Mouse (Mus musculus): ENCODE results near the gene Kif2c. TPM values are rescaled to one million over a fixed set of nuclear protein-coding genes. Genes with fewer than 3 reads are reported as not detected.

The Kif2c gene
- total RNA-seq, 2 experiments from 2014 or later: 0.36 to 0.40 TPM

DNA sequence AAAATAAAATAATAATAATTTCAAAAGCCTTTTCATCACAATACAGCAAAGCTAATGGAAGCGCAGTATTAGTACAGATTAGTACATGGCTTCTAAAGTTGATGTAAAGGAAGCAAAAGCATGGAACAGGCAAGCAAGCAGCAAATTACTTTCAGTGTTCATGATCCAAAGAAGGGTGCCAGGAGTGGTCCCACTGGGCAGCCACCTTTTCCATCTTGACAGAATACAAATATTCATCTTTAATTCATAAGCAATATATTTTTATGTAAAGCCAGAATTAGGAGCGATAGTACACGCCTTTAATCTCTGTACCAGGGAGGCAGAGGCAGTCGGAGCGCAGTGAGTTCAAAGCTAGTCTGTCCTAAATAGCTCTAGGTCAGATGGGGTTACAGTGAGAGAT, 62.8 kb downstream of the Kif2c start:
- no peak for DNase-seq

DNA sequence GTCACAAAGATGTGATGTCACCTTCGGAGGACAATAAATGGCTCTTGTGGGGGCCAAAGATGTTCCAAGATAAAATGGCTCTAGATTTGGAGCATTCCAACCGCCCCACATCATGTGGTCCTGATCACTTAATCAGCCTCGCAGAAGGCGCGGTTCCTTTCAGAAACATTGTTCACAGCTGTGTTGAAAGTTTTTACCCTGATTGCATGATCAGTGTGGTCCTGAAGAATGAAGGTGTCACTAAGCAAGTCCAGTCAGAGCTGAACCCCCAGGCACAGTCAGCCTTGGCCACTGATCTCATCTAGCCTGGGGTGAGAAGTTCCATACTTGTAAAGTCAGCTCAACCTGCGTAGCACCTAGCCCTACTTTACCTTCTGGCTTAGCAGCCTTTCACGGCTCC, 64.5 kb downstream of the Kif2c start:
- DNase-seq: no peak

DNA sequence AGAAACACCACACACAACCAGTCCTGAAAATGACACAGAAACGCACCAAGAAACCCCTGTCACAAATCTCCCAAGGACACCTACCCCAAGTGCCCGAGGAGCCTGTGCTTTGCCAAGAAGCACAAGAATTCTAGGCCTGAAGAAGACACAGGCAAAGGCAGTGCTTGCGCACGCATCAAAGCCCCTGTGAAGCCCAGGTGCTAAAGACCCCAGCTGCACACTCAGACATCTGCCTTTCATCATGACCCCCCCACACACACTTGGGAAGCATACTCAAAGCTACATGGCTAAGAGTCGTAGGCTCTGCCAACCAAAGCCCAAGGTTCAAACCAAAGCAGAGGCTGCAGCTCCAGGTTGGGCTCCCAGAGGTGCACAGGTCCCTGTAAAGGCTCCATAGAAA, 66.8 kb downstream of the Kif2c start:
- DNase-seq: no peak

DNA sequence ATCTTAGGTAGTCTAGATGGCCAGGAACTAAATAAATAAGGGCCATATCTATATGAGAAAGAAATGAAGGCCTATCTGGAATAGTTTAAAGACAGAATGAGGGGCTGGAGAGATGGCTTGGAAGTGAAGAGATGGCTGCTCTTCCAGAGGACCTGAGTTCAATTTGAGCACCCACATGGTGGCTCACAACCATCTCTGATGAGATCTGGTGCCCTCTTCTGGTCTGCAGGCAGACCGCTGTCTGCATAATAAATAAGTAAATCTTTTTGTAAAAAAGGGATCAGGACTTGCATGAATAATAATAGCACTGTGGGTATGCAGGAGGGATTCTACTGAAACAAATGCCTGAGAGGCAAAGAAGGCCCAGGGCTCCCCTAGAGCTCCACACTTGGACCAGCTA, 69.2 kb downstream of the Kif2c start:
- no peak for DNase-seq

DNA sequence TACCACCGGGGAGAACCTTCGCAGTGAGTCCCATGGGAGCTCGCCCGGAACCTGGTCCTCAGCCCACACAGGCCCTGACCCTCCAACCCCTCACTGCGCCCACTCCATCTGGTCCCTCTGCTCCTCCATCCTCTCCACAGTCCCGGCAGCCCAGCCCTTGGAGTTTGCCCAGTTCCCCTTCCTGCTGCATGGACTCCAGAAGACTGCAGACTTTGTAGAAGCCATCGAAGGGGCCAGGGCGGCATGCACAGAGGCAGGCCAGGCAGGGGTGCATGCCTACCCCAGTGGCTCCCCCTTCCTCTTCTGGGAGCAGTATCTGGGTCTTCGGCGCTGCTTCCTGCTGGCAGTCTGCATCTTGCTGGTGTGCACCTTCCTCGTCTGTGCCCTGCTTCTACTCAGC, 71.5 kb downstream of the Kif2c start:
- DNase-seq: no peak

DNA sequence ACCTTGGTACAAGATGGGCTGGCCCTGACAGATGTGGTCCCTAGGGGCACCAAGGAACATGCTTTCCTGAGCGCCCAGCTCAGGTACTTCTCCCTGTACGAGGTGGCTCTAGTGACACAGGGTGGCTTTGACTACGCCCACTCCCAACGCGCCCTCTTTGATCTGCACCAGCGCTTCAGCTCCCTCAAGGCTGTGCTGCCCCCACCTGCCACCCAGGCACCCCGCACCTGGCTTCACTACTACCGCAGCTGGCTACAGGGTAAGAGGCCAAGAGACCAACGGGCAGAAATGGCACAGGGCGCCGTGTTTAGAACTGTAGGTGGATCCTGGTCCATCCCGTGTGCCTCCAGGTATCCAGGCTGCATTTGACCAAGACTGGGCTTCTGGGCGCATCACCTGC, 72.2 kb downstream of the Kif2c start:
- DNase-seq: no peak

Small RNAs within 50 kb of the gene (microRNA-seq; reads per million reads assigned to microRNA genes)
- 0 reads per million in 2 experiments for gene Gm22398 (ENCODE audit: borderline replicate concordance in 2 of 2)

Other genes with a start within 250 kb of the Kif2c start
- gene Urod, start 188.2 kb downstream of the Kif2c start, total RNA-seq (2021): 10 to 100 TPM; 59.0 to 59.9 TPM
- gene Hectd3, start 187.3 kb downstream of the Kif2c start, total RNA-seq (2021): 10 to 100 TPM; 13.1 to 14.7 TPM
- 10 to 100 TPM; 17.6 to 18.4 TPM for gene Eif2b3, start 163.2 kb downstream of the Kif2c start, total RNA-seq (2021)
- gene Ptch2, start 86.6 kb downstream of the Kif2c start, total RNA-seq (2021): 1 to 10 TPM; 1.5 to 1.8 TPM
- 1 to 10 TPM; 2.0 to 3.0 TPM for gene Btbd19, start 56.9 kb downstream of the Kif2c start, total RNA-seq (2021)
- gene Tctex1d4, start 55.8 kb downstream of the Kif2c start, total RNA-seq (2021): not detected
- gene Plk3, start 48.7 kb downstream of the Kif2c start, total RNA-seq (2021): under 1 TPM; 0.51 to 0.62 TPM
- gene Rps8, start 26.4 kb downstream of the Kif2c start, total RNA-seq (2021): 100 to 1,000 TPM; 527 to 576 TPM
- gene Tmem53, start 69.3 kb upstream of the Kif2c start, total RNA-seq (2021): 1 to 10 TPM; 3.4 to 6.6 TPM
- not detected for gene Armh1, start 69.5 kb upstream of the Kif2c start, total RNA-seq (2021)

Data from gastrocnemius, postnatal 25 days (tissue).